Mouse (Mus musculus): ENCODE data around the gene Islr.
A peak's percentile ranks its signal among the peaks of the same experiment; 100 is the strongest.

Islr gene

GRCm38 (mm10) chr9:58156819-58157560 lies 47.1 kb downstream of the Islr start:
- DNase-seq (ENCODE audit: low spot score in 2 of 2), result no peak

GRCm38 (mm10) chr9:58155366-58155765 lies 48.7 kb downstream of the Islr start:
- peak in 1 of 2 experiments; percentile 28 for DNase-seq (ENCODE audit: low spot score in 2 of 2)

DNA sequence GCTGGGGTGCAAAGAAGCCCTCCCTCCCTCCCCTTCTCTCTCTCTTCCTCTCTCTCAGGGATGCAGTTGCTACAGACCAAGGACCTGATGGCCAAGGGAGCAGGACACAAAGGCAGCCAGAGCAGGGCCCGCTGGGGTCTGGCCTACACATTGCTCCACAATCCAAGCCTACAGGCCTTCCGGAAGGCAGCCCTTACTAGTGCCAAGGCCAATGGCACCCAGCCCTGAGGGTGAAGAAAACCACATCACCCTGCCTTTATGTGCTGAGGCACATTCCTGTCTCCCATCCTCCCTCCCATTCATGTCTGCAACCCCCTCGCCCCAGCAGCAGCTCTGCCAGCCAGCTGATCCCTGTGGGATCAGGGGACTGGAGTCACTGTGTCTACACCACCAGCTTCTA lies 51.0 kb downstream of the Islr start:
- DNase-seq (ENCODE audit: low spot score in 2 of 2), result no peak

DNA sequence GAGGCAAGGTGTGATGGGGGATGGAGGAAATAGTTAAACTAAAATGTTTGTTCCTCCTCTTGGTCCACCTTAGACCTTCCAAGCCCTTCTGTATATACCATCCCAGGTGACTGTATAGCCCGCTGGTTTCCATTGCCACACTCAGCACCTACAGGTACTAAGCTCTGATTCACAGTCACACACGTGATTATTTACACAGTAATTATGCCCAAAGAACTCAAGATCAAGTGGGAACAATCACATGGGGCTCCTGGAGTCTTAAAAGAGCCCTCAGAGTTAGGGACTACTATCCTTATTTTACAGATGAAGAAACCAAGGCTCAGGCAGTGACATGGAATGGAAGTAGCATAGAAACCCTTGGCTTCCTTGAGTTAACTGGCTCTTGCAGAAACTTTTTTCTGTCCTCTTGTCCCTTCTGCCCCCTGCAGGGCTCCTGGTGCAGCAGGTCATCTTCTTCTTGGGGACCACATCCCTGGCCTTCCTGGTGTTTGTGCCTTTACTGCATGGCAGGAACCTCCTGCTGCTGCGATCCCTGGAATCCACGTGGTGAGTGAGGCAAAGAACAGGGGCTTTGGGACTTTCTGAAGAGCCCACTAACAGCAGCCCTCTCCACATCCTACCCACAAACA lies 53.3 kb downstream of the Islr start:
- DNase-seq (ENCODE audit: low spot score in 2 of 2), result no peak

GRCm38 (mm10) chr9:58148806-58149205 lies 55.3 kb downstream of the Islr start:
- DNase-seq (ENCODE audit: low spot score in 2 of 2), result no peak

DNA sequence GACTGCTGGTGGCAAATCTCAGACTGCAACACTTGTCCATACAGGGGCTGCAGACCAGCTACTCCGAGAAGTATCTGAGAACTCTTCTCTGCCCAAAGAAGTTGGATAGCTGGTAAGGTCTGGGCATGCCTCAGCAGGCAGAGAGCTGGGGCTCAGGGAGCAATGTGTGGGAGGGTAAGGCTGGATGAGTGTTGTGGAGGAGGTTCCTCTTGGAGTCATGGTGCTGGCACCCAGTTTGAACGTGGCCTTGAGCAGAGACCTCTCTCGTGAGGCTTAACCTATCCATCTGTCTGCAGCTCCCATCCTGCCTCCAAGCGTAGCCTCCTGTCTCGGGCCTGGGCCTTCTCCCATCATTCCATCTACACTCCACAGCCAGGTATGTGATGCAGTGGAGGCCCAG lies 58.7 kb downstream of the Islr start:
- DNase-seq (ENCODE audit: low spot score in 2 of 2), result no peak

DNA sequence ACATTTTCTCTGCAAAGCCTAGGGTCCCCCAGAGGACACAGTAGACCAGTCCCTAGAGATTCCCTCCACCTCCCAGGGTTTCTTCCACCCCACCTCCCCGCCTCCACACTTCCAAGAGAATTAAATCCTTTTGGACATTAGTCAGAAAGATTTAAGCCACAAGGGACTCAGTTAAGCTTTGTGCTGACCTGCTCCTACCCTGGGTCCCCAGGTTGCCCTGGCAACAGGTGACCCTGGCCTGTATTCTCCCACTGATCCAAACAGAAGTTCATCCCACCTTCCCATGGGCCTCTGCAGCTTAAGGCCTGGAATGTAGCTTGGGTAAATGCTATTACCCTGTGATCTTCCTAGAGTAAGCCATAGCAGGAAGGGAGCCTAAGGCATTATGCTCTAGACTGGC lies 59.4 kb downstream of the Islr start:
- DNase-seq (ENCODE audit: low spot score in 2 of 2), result no peak

- no peak for DNase-seq (ENCODE audit: low spot score in 2 of 2)
Measured at GRCm38 (mm10) chr9:58143419-58143818, 60.7 kb downstream of the Islr start.

- DNase-seq (ENCODE audit: low spot score in 2 of 2), result peak in 1 of 2 experiments; percentile 27
Measured at GRCm38 (mm10) chr9:58139947-58140346, 64.2 kb downstream of the Islr start.

GRCm38 (mm10) chr9:58135921-58136321 lies 68.2 kb downstream of the Islr start:
- DNase-seq (ENCODE audit: low spot score in 2 of 2), result no peak

DNA sequence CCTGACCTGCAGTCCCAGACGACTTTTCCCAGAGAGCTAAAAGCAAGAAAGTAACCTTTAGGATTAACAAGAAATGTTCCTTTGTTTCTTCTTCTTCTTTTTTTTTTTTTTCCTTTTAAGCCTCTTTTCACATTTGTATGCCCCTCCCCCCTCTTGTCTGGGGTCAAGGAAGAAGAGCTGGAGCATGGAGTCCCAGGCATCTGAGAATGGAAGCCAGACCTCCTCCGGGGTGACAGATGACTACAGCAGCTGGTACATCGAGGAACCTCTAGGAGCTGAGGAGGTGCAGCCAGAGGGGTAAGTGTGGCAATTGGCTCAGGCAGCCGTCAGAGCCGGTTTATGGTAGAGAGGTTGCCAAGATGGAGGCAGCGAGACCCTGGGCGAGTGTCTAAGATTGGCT lies 69.2 kb downstream of the Islr start:
- DNase-seq (ENCODE audit: low spot score in 2 of 2), result no peak

DNA sequence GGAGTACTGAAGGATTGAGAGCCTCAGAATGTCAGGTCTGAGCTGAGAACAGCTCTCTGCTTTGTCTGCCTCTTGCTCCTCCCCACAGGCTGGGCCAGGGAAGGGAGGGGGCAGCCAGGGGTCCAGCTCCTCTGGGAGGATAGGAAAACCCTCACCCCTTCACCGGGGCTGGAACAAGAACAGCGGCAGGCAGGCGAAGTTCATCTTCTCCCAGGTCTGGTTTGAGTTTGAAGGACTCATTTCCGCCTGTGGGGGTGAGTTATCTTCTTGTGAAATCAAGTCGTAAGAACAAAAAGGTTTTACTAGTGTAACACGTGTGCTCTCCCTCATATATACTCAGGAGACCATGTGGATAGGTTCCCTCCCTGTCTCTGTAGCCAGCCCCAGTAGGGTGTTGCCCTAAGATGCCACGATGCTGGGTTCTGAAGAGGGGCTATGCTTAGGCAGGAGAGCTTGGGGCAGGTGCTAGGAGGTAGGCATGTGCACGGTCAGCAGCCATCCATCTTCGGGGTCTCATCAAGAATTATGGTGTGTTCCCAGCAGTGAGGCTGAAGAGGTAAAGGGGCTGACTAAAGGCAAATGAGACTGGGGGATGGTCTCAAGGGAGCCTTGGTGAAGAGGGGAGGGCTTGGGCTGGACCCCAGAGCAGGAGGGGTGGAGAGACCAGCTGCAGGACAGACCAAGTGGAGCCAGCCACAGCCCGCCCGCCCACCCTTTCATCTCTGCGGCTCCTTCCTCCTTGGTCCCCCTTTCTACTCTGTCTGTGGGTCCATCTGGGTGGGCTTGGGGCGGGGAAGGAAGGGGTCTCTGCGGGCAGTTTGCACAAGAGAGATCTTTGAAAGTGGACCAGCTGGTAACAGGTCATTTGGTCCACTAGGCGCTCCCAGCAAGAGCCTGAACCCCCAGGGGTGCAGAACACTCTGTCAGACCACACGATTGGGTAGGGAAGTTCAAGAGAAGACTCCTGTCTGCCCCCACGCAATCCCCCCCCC lies 69.9 kb downstream of the Islr start:
- DNase-seq (ENCODE audit: low spot score in 2 of 2), result no peak

DNA sequence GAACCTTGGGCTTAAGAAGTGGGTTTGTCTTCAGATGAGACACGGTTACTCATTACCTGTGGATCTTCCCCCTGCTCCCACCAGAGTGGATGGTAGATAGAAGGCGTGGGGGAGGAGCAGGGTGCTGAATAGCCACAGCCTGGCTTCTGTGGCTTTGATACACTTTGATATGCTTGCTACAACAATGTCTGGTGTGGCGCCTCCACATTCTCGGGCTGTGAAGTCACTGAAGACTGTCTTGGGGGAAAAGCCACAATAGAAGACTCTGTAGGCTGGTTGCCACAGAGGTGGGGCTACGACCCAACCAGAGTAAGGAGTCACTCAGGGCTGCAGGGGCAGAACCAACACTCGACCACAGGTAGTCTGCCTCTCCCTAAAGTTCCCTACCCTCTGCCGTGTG lies 72.4 kb downstream of the Islr start:
- no peak for DNase-seq (ENCODE audit: low spot score in 2 of 2)

- DNase-seq (ENCODE audit: low spot score in 2 of 2), result no peak
Measured at GRCm38 (mm10) chr9:58130909-58131308, 73.2 kb downstream of the Islr start.

DNA sequence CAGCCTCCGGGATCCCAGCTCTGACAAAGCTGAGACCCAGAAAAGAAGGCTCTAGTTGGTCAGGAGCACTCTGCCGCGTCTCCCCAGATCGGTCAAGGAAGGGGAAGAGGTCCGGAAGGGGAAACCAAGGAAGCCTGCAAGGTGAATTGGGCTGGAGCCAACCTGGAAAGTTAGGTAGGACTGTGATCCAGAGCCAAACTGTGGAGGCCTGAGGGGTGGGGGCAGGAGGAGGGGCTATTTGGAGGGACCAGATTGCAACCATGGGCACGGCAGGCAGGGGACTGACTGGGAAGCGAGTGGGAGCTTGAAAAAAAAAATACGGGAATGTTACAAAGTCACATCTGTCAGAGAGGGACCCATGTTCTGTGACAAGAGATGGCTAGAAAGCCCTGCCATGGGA lies 74.6 kb downstream of the Islr start:
- no peak for DNase-seq (ENCODE audit: low spot score in 2 of 2)

DNA sequence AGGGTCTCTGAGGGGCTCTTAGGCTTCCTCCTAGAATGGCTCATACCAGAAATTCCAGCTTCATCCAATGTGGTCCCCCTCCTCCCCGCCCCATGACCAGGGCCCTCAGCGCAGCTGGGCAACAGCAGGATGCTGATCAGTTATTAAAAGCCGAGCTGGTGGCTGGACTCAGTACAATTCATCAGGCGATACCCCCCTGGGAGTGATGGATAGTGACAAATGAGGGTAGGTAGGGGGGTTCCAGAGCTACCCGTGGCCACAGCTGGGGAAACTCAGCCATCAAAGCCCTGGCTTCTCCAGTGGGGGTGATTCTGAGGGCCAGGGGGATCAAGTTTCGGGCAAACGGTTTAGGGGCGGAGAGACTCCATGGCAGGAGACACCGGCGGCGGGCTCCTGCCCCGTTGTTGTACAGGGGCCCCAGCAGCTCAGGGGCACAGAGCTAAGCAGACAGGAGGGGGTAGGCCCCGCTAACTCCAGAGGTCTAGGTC lies 75.1 kb downstream of the Islr start:
- DNase-seq (ENCODE audit: low spot score in 2 of 2), result no peak

DNA sequence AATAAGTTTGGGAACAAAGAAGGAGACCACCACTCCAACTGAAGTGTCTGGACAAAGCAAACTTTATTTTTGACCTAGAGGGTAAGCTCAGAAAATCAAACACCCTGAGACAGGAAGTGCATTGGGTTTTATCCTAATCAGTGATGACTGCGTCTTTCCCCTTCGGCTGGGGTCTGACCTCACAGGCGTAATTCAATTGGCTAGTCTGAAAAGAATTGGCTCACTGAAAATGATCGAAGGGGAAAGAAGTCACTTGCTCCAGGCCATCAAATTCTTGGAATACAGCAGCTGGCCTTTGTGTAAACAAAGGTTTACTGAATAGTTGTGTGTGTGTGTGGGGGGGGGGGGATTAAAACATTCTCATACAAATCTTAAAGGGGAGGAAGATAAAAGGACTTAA lies 78.3 kb downstream of the Islr start:
- no peak for DNase-seq (ENCODE audit: low spot score in 2 of 2)

DNA sequence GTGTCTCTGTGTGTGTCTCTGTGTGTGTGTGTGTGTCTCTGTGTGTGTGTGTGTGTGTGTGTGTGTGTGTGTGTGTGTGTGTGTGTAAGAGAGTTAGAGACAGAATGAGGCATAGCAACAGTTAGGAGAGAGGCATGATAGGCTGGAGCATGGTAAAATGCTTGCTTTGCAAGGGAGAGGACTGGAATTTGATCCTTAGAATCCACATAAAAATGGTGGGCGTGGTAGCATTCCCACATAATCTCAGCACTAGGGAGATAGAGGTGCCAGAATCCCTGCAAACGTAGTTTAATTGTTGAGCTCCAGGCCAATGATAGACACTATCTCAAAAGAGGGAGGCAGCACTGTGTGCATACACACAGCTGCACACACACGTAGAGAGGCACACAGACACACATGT lies 79.0 kb downstream of the Islr start:
- DNase-seq (ENCODE audit: low spot score in 2 of 2), result no peak

- DNase-seq (ENCODE audit: low spot score in 2 of 2), result no peak
Measured at GRCm38 (mm10) chr9:58118671-58119070, 85.4 kb downstream of the Islr start, which contains the start of gene Ccdc33. Ccdc33 (minus strand) TSS chr9:58118823.

DNA sequence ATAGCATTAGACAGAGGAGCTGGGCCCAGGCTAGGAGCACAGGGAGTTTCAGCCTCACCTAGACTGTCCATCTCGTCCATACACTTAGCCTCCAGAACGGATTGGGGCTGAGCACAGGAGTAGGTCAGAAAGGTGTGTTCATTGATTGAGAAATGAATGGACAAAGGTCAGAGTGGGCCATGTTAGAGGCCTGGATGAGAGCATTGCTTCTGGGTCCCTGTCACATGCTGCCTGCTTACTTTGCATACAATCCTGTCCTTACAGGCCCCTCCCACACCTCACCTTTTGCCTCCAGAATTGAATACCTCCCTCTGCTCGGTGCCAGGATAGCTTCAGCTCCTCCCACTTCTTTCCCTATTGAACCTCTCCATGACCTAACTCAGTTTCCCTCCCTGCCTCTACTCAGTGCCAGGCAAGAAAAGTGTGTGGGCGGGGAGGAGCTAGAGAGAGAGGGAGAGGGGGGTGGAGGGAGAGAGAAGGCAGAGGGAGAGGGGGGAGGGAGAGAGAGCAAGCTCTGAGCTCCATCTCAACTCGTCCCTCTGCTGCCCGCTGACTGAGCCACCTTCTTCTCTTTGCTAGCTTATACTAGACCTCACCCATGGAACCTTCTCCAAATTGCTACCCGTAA lies 88.0 kb downstream of the Islr start:
- DNase-seq (ENCODE audit: low spot score in 2 of 2), result no peak

DNA sequence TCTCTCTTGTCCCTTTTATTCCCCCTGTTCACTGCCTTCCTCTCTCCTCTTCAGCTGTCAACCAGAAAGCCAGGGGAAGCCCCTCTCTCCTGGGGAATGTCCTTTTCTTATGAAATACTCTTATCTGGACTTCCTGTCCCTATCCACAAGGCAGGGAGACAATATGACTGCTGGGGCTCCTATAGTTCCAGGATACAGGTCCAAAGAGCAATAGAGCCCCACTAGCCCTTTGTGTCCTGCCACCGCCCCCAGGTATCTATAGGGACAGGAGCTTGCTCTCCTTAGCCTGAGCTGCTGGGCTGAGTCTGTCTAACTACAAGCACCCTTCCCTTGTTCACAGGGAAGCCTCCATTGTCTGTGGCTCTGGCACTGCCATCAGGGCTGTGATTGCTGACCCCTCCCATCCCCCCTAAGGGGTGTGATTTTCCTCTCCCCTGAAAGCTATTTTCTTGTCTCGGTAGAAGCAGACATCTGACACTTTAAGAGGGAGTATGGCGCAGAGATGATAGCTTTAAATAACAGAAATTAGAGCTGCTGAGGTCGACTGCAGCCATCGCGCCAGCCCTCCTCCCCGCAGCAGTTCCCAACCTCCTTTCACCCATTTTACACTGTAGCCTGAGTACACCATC lies 88.7 kb downstream of the Islr start:
- no peak for DNase-seq (ENCODE audit: low spot score in 2 of 2)

All from spleen, postnatal 10 days (tissue).